Mouse (Mus musculus): Measurements from ENCODE around the gene Arf3. TPM values are rescaled to one million over a fixed set of nuclear protein-coding genes. Genes with fewer than 3 reads are reported as not detected.
"Not testable (repeated sequence)": the region's sequence is repeated elsewhere in the genome, so short reads cannot be mapped to it uniquely, and the experiment has no call there.

Gene Arf3
- polyA plus RNA-seq, 1 experiment from 2014 or later = 24.5 TPM

DNA sequence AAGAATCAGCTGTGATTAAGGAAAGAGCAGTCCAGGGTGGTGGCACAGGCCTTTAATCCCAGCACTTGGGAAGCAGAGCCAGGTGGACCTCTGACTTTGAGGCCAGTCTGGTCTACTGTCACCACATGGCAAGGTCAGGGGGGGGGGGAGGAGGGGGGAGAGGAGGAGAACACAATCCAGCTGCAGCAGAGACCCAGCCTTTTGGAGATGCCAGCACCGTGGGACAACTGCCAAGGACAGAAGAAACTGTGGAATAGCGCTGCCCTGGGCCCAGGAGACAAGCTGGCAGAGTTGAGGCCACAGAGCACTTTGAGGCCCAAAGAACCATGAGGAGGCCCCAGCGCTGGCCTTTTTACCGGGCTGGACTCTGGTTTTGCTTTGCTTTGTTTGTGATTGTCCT lies 2.9 kb upstream of the Arf3 start:
- 70% methylated on average over 4 of the region's 4 CpGs for WGBS
- H3K27me3 ChIP-seq (ENCODE audit: control insufficient read depth, insufficient read depth, low read length) = peaks cover 2% of the 10 kb centered on the region
- DNase-seq (ENCODE audit: low spot score) = no peak
- H3K27ac ChIP-seq (replicated peaks; ENCODE audit: low read depth, low read length) = no peak overlapping the region
- H3K9ac ChIP-seq (replicated peaks; ENCODE audit: low read length) = no peak overlapping the region
- no peak overlapping the region for H3K4me2 ChIP-seq (ENCODE audit: low read depth, low read length)
- H3K4me1 ChIP-seq (ENCODE audit: control insufficient read depth, insufficient read depth, low read length) = peaks cover 2% of the 10 kb centered on the region; the same call in 1 of the 2 replicates
- H3K4me3 ChIP-seq (ENCODE audit: low read depth, low read length) = no peak overlapping the region
- no peaks in the 10 kb centered on the region for H3K9me3 ChIP-seq (replicated peaks; ENCODE audit: control insufficient read depth, low read length)
- no peak for ATAC-seq (replicated peaks; ENCODE audit: insufficient number of reproducible peaks, low FRiP score, low TSS enrichment, low read depth)
- no peaks in the 10 kb centered on the region; the same call in 1 of the 2 replicates for H3K36me3 ChIP-seq (replicated peaks; ENCODE audit: control insufficient read depth, insufficient read depth, low read depth, low read length)

DNA sequence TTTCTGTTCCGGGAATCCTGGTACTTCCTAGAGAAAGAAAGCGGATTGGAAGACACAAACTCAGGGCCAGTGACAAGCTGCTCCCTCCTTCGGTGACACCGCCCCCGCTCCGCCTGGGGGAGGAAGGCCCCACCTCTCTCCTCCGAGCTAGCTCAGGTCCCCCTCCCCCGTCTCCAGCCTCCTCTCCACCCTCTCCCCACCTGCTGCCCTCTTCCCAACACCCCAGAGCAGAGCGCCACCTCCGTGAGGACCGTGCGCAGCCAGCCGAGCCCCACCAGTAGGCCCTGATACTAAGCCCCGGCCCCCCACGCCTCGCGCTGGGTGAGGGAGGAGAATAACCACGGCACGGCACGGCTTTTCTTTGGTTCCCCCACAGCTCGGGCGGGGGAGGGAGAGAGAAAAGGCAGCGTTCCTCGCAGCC lies 803 bp downstream of the Arf3 start:
- no peaks in the 10 kb centered on the region; the same call in 1 of the 2 replicates for H3K36me3 ChIP-seq (replicated peaks; ENCODE audit: control insufficient read depth, insufficient read depth, low read depth, low read length)
- peak overlapping the region; percentile 84 for H3K4me2 ChIP-seq (ENCODE audit: low read depth, low read length)
- peak overlapping the region; percentile 91 for H3K9ac ChIP-seq (replicated peaks; ENCODE audit: low read length)
- H3K27me3 ChIP-seq (ENCODE audit: control insufficient read depth, insufficient read depth, low read length) = no peaks in the 10 kb centered on the region
- ATAC-seq (replicated peaks; ENCODE audit: insufficient number of reproducible peaks, low FRiP score, low TSS enrichment, low read depth) (peak; percentile 72), DNase-seq (ENCODE audit: low spot score) (peak; percentile 81)
- peaks cover 2% of the 10 kb centered on the region; the same call in 1 of the 2 replicates for H3K4me1 ChIP-seq (ENCODE audit: control insufficient read depth, insufficient read depth, low read length)
- WGBS = 3% methylated on average over 21 of the region's 24 CpGs
- H3K27ac ChIP-seq (replicated peaks; ENCODE audit: low read depth, low read length) = peak overlapping the region; percentile 70
- H3K4me3 ChIP-seq (ENCODE audit: low read depth, low read length) = peak overlapping the region; percentile 100
- H3K9me3 ChIP-seq (replicated peaks; ENCODE audit: control insufficient read depth, low read length) = no peaks in the 10 kb centered on the region

DNA sequence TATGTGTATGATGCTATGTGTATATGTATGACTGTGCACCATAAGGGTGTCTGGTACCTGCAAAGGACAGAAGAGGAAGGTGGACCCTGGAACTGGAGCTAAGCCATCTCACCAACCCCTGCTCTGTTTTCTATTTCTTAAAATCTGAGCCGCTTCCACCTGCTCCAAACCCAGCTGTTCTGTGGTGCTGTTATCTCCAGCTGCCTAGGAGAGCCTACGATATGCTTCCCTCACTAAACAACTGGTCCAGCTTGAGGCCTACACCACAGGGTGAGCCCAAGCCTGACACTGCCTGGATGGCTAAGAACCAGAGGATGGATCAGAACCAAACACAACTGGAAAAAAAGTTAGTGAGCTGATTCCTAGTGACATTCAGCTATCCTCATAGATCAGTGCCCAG lies 8.9 kb downstream of the Arf3 start:
- DNase-seq (ENCODE audit: low spot score) (no peak), ATAC-seq (replicated peaks; ENCODE audit: insufficient number of reproducible peaks, low FRiP score, low TSS enrichment, low read depth) (no peak)
- H3K9me3 ChIP-seq (replicated peaks; ENCODE audit: control insufficient read depth, low read length) = no peaks in the 10 kb centered on the region
- H3K27me3 ChIP-seq (ENCODE audit: control insufficient read depth, insufficient read depth, low read length) = no peaks in the 10 kb centered on the region
- H3K4me3 ChIP-seq (ENCODE audit: low read depth, low read length) = no peak overlapping the region
- H3K4me2 ChIP-seq (ENCODE audit: low read depth, low read length) = no peak overlapping the region
- H3K27ac ChIP-seq (replicated peaks; ENCODE audit: low read depth, low read length) = no peak overlapping the region
- WGBS = 90% methylated on average over 2 of the region's 2 CpGs
- no peaks in the 10 kb centered on the region for H3K4me1 ChIP-seq (ENCODE audit: control insufficient read depth, insufficient read depth, low read length)
- no peak overlapping the region for H3K9ac ChIP-seq (replicated peaks; ENCODE audit: low read length)
- no peaks in the 10 kb centered on the region; the same call in 1 of the 2 replicates for H3K36me3 ChIP-seq (replicated peaks; ENCODE audit: control insufficient read depth, insufficient read depth, low read depth, low read length)

DNA sequence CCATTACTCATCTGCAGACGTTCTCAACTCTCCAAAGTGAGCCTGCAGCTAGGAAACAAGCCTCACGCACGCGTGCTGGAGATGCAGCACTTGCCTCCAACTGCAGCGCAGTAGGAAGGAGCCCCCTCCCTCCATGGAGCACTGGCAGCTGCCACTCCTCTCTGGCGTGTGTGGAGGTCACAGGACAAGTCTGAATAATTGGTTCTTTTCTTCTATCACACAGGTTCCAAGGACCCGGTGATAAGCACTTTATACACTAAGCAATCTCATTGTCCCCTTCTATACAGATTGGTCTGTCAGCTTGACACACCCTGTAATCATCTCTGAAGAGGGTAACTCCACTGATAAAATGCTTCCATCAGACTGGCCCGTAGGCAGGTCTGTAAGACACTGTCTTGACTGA lies 10.0 kb downstream of the Arf3 start:
- H3K36me3 ChIP-seq (replicated peaks; ENCODE audit: control insufficient read depth, insufficient read depth, low read depth, low read length) = no peaks in the 10 kb centered on the region; the same call in 1 of the 2 replicates
- H3K4me2 ChIP-seq (ENCODE audit: low read depth, low read length) = no peak overlapping the region
- no peaks in the 10 kb centered on the region for H3K27me3 ChIP-seq (ENCODE audit: control insufficient read depth, insufficient read depth, low read length)
- H3K4me1 ChIP-seq (ENCODE audit: control insufficient read depth, insufficient read depth, low read length) = no peaks in the 10 kb centered on the region
- no peak overlapping the region for H3K27ac ChIP-seq (replicated peaks; ENCODE audit: low read depth, low read length)
- H3K9me3 ChIP-seq (replicated peaks; ENCODE audit: control insufficient read depth, low read length) = no peaks in the 10 kb centered on the region
- H3K9ac ChIP-seq (replicated peaks; ENCODE audit: low read length) = no peak overlapping the region
- no peak for ATAC-seq (replicated peaks; ENCODE audit: insufficient number of reproducible peaks, low FRiP score, low TSS enrichment, low read depth)
- no peak for DNase-seq (ENCODE audit: low spot score)
- 75% methylated on average over 8 of the region's 8 CpGs for WGBS
- no peak overlapping the region for H3K4me3 ChIP-seq (ENCODE audit: low read depth, low read length)

DNA sequence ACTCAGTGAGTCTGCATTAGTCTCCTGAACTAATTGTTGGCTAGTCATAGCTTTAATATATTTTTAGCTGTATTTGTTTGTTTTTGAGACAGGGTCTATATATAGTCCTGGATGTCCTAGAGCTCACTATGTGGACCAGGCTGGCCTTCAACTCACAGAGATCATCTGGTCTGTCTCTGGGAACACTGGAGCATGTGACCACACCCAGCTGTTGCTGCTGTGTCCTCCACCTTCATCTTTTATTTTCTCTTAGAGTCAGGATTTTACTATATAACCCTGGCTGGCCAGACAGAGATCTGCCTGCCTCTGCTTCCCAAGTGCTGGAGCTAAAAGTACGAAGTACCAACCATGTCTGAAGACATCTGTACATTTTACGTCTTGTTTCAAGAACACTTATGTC lies 13.9 kb downstream of the Arf3 start:
- DNase-seq (ENCODE audit: low spot score) (no peak), ATAC-seq (replicated peaks; ENCODE audit: insufficient number of reproducible peaks, low FRiP score, low TSS enrichment, low read depth) (no peak)
- no peak overlapping the region for H3K9ac ChIP-seq (replicated peaks; ENCODE audit: low read length)

DNA sequence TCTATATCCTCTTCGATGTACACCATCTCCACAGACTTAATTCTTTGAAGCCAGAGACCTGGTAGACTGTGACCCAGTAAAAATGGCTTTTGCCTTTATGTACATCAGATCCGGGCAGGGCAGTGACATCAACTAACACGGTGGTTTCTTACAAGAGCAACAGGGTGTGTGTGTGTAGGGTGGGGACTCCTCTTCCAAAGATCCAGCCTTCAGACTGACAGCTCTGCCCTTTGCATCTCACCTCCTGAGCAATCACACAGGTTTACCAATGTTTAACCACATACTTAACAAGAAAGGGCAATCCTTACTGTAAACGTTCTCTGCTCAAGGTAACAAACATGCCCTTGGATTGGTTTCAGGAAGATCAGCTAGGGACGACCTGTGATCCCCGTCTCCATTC lies 15.7 kb downstream of the Arf3 start:
- H3K4me2 ChIP-seq (ENCODE audit: low read depth, low read length) = no peak overlapping the region
- 86% methylated on average over 6 of the region's 6 CpGs for WGBS
- no peaks in the 10 kb centered on the region for H3K4me1 ChIP-seq (ENCODE audit: control insufficient read depth, insufficient read depth, low read length)
- DNase-seq (ENCODE audit: low spot score) (no peak), ATAC-seq (replicated peaks; ENCODE audit: insufficient number of reproducible peaks, low FRiP score, low TSS enrichment, low read depth) (no peak)
- H3K27ac ChIP-seq (replicated peaks; ENCODE audit: low read depth, low read length) = no peak overlapping the region
- H3K27me3 ChIP-seq (ENCODE audit: control insufficient read depth, insufficient read depth, low read length) = no peaks in the 10 kb centered on the region
- H3K4me3 ChIP-seq (ENCODE audit: low read depth, low read length) = no peak overlapping the region
- H3K9ac ChIP-seq (replicated peaks; ENCODE audit: low read length) = no peak overlapping the region
- H3K9me3 ChIP-seq (replicated peaks; ENCODE audit: control insufficient read depth, low read length) = no peaks in the 10 kb centered on the region
- H3K36me3 ChIP-seq (replicated peaks; ENCODE audit: control insufficient read depth, insufficient read depth, low read depth, low read length) = peaks cover under 1% of the 10 kb centered on the region

More for the DNA sequence above, 13.9 kb downstream of the Arf3 start:
- Histone ChIP-seq H3K9me3 (replicated peaks; ENCODE audit: control insufficient read depth, low read length) (no peaks in the 10 kb centered on the region), H3K27ac (replicated peaks; ENCODE audit: low read depth, low read length) (no peak overlapping the region), H3K4me1 (ENCODE audit: control insufficient read depth, insufficient read depth, low read length) (no peaks in the 10 kb centered on the region), H3K4me2 (ENCODE audit: low read depth, low read length) (no peak overlapping the region), H3K4me3 (ENCODE audit: low read depth, low read length) (no peak overlapping the region), H3K27me3 (ENCODE audit: control insufficient read depth, insufficient read depth, low read length) (no peaks in the 10 kb centered on the region), H3K36me3 (replicated peaks; ENCODE audit: control insufficient read depth, insufficient read depth, low read depth, low read length) (no peaks in the 10 kb centered on the region)
- 94% methylated on average over 2 of the region's 2 CpGs for WGBS

DNA sequence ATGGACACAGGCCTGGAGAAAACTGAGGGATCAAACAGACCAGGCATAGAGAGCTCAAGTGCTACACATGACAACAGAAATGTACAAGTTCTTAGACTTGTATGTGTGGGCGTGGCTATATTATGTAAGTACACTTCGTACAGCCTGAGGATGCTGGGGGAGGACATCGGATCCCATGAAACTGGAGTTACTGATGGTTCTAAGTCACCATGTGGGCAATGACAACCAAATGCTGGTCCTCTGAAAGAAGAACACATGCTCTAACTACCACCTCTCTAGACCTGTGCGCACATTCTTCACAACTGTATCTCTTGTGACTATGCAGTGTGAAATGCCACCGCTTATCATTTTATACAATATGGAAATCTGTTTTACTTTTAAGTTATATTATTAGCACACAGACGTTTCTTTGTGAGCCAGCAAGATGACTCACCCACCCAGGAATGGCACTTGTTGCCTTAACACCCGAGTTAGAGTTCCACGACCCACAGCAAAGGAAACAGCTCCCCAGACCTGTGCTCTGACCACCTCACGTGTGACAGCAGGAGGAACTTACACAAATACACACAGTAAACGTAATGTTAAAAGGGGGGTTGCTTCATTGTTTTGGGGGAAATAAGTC lies 16.6 kb downstream of the Arf3 start:
- Histone ChIP-seq H3K27ac (replicated peaks; ENCODE audit: low read depth, low read length) (no peak overlapping the region), H3K9me3 (replicated peaks; ENCODE audit: control insufficient read depth, low read length) (no peaks in the 10 kb centered on the region), H3K4me2 (ENCODE audit: low read depth, low read length) (no peak overlapping the region), H3K4me3 (ENCODE audit: low read depth, low read length) (no peak overlapping the region), H3K36me3 (replicated peaks; ENCODE audit: control insufficient read depth, insufficient read depth, low read depth, low read length) (peaks cover 2% of the 10 kb centered on the region), H3K27me3 (ENCODE audit: control insufficient read depth, insufficient read depth, low read length) (no peaks in the 10 kb centered on the region), H3K9ac (replicated peaks; ENCODE audit: low read length) (no peak overlapping the region), H3K4me1 (ENCODE audit: control insufficient read depth, insufficient read depth, low read length) (no peaks in the 10 kb centered on the region)
- 89% methylated on average over 10 of the region's 10 CpGs for WGBS
- ATAC-seq (replicated peaks; ENCODE audit: insufficient number of reproducible peaks, low FRiP score, low TSS enrichment, low read depth) (no peak), DNase-seq (ENCODE audit: low spot score) (no peak)

DNA sequence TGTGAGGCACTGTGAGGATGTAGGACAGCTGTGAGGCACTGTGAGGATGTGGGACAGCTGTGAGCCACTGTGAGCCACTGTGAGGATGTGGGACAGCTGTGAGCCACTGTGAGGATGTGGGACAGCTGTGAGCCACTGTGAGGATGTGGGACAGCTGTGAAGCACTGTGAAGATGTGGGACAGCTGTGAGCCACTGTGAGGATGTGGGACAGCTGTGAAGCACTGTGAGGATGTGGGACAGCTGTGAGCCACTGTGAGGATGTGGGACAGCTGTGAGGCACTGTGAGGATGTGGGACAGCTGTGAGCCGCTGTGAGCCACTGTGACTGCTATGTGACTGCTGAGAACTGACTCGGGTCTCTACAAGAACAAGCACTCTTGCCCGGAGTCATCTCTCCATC lies 19.2 kb downstream of the Arf3 start:
- not testable (repeated sequence) for H3K27ac ChIP-seq (replicated peaks; ENCODE audit: low read depth, low read length); H3K27me3 ChIP-seq (ENCODE audit: control insufficient read depth, insufficient read depth, low read length); ATAC-seq (replicated peaks; ENCODE audit: insufficient number of reproducible peaks, low FRiP score, low TSS enrichment, low read depth); H3K9me3 ChIP-seq (replicated peaks; ENCODE audit: control insufficient read depth, low read length); H3K9ac ChIP-seq (replicated peaks; ENCODE audit: low read length); DNase-seq (ENCODE audit: low spot score); H3K4me2 ChIP-seq (ENCODE audit: low read depth, low read length); H3K4me3 ChIP-seq (ENCODE audit: low read depth, low read length); H3K4me1 ChIP-seq (ENCODE audit: control insufficient read depth, insufficient read depth, low read length); H3K36me3 ChIP-seq (replicated peaks; ENCODE audit: control insufficient read depth, insufficient read depth, low read depth, low read length)
- WGBS = 83% methylated on average over 3 of the region's 3 CpGs
